Comparison of ENCODE assay signal across 15 mouse cellular contexts in genomic region chr6:103339961-103340732, GRCm38 (mm10).
DNase-seq lines count a peak whose midpoint lies in the region; ATAC-seq lines count a peak whose summit lies in the region.
"Had no signal": no experiment of that assay in that cellular context is flagged by ENCODE, and none has a peak within 500 bp of the region (broad histone marks: within the 10 kb centered on the region; RNA-seq: fewer than 3 reads in every experiment).

No protein-coding gene starts in this region.

- ATAC-seq in liver, embryonic 15.5 days (ENCODE audit: insufficient read depth), result no peak
- ATAC-seq in megakaryocyte, adult 5-6 weeks (ENCODE audit: poor library complexity, severe bottlenecking), result peak; percentile 67
- ATAC-seq: forebrain, embryonic 14.5 days had no signal

- no peaks in the 10 kb centered on the region for H3K36me3 ChIP-seq in liver, embryonic 15.5 days (replicated peaks)
- no peaks in the 10 kb centered on the region for H3K36me3 ChIP-seq in embryonic facial prominence, embryonic 10.5 days (replicated peaks)
- H3K36me3 ChIP-seq: embryonic facial prominence, embryonic 13.5 days; G1E; limb, embryonic 15.5 days had no signal

- peak overlapping the region; percentile 4; the same call in 1 of the 2 replicates for H3K4me2 ChIP-seq in liver, embryonic 15.5 days
- H3K4me2 ChIP-seq: embryonic facial prominence, embryonic 13.5 days; limb, embryonic 15.5 days had no signal

- no peaks in the 10 kb centered on the region for H3K4me1 ChIP-seq in liver, embryonic 15.5 days (replicated peaks)
- H3K4me1 ChIP-seq in embryonic facial prominence, embryonic 10.5 days, result no peaks in the 10 kb centered on the region
- H3K4me1 ChIP-seq: embryonic facial prominence, embryonic 13.5 days; limb, embryonic 15.5 days had no signal

- no peak overlapping the region for H3K27ac ChIP-seq in liver, embryonic 15.5 days (replicated peaks)
- H3K27ac ChIP-seq in embryonic facial prominence, embryonic 10.5 days (replicated peaks), result no peak overlapping the region
- H3K27ac ChIP-seq: embryonic facial prominence, embryonic 13.5 days; kidney, postnatal 0 days; limb, embryonic 15.5 days had no signal

- WGBS in liver, embryonic 15.5 days (ENCODE audit: insufficient replicate concordance), result 14% methylated on average over 7 of the region's 7 CpGs
- WGBS in embryonic facial prominence, embryonic 10.5 days, result 74% methylated on average over 7 of the region's 7 CpGs

- no peak overlapping the region for H3K9ac ChIP-seq in liver, embryonic 15.5 days
- H3K9ac ChIP-seq: embryonic facial prominence, embryonic 13.5 days; limb, embryonic 15.5 days had no signal

- no peaks in the 10 kb centered on the region for H3K27me3 ChIP-seq in liver, embryonic 15.5 days
- no peaks in the 10 kb centered on the region for H3K27me3 ChIP-seq in embryonic facial prominence, embryonic 10.5 days (replicated peaks; ENCODE audit: low read depth, poor library complexity, severe bottlenecking)
- H3K27me3 ChIP-seq: embryonic facial prominence, embryonic 13.5 days; limb, embryonic 15.5 days had no signal

- DNase-seq in liver, result no peak
- peak; percentile 70 for DNase-seq in thymus, postnatal 0 days (ENCODE audit: low spot score)
- no peak for DNase-seq in thymus, postnatal 36 days
- no peak for DNase-seq in embryonic facial prominence, embryonic 10.5 days (ENCODE audit: low spot score)
- DNase-seq in kidney, adult 18-20 months, result no peak
- DNase-seq in right cerebral cortex, adult 18-20 months, result no peak
- DNase-seq: cerebellum, postnatal 25 days; lung, postnatal 4 days had no signal

- H3K4me3 ChIP-seq in liver, embryonic 15.5 days (replicated peaks), result no peak overlapping the region
- H3K4me3 ChIP-seq in embryonic facial prominence, embryonic 10.5 days, result no peak overlapping the region
- H3K4me3 ChIP-seq: embryonic facial prominence, embryonic 13.5 days; limb, embryonic 15.5 days had no signal

- no peaks in the 10 kb centered on the region for H3K9me3 ChIP-seq in liver, embryonic 15.5 days (replicated peaks)
- no peaks in the 10 kb centered on the region for H3K9me3 ChIP-seq in embryonic facial prominence, embryonic 10.5 days
- H3K9me3 ChIP-seq: embryonic facial prominence, embryonic 13.5 days; limb, embryonic 15.5 days had no signal
